Mouse (Mus musculus): Measurements from ENCODE around the gene Ass1. TPM values are rescaled to one million over a fixed set of nuclear protein-coding genes. Genes with fewer than 3 reads are reported as not detected.

Ass1 gene
- total and polyA plus RNA-seq, 2 experiments = 3,064 to 3,470 TPM

GRCm38 (mm10) chr2:31464529-31464910, 5.5 kb upstream of the Ass1 start:
- Histone ChIP-seq H3K9ac (ENCODE audit: low read depth, low read length) (no peak overlapping the region), H3K79me2 (ENCODE audit: control insufficient read depth, insufficient read depth, low read length) (no peaks in the 10 kb centered on the region), H3K4me1 (ENCODE audit: control insufficient read depth, insufficient read depth, low read length) (peaks cover 29% of the 10 kb centered on the region), H3K27me3 (ENCODE audit: control insufficient read depth, insufficient read depth, low read length) (no peaks in the 10 kb centered on the region), H3K36me3 (ENCODE audit: control insufficient read depth, insufficient read depth, low read length) (no peaks in the 10 kb centered on the region), H3K4me3 (ENCODE audit: insufficient read depth, low read depth, low read length) (no peak overlapping the region), H3K27ac (replicated peaks; ENCODE audit: insufficient read depth, low read depth, low read length) (peak overlapping the region; percentile 74; the same call in 1 of the 2 replicates)
- DNase-seq (ENCODE audit: extremely low read depth, low read depth, low spot score) = peak; percentile 100
- WGBS = 18% methylated on average over 6 of the region's 6 CpGs
- TF ChIP-seq CTCF (IDR thresholded peaks at IDR 0.05; ENCODE audit: low read depth, low read length) (no peak), POLR2A (IDR thresholded peaks at IDR 0.05; ENCODE audit: extremely low read depth, insufficient read depth, low read length) (no peak)

GRCm38 (mm10) chr2:31467457-31467856, 2.5 kb upstream of the Ass1 start:
- Histone ChIP-seq H3K4me1 (ENCODE audit: control insufficient read depth, insufficient read depth, low read length) (peaks cover 25% of the 10 kb centered on the region), H3K36me3 (ENCODE audit: control insufficient read depth, insufficient read depth, low read length) (no peaks in the 10 kb centered on the region), H3K27me3 (ENCODE audit: control insufficient read depth, insufficient read depth, low read length) (no peaks in the 10 kb centered on the region), H3K79me2 (ENCODE audit: control insufficient read depth, insufficient read depth, low read length) (peaks cover 10% of the 10 kb centered on the region; the same call in 1 of the 2 replicates), H3K4me3 (ENCODE audit: insufficient read depth, low read depth, low read length) (no peak overlapping the region), H3K9ac (ENCODE audit: low read depth, low read length) (no peak overlapping the region), H3K27ac (replicated peaks; ENCODE audit: insufficient read depth, low read depth, low read length) (no peak overlapping the region)
- DNase-seq (ENCODE audit: extremely low read depth, low read depth, low spot score) = no peak
- WGBS = 93% methylated on average over 1 of the region's 1 CpGs
- TF ChIP-seq POLR2A (IDR thresholded peaks at IDR 0.05; ENCODE audit: extremely low read depth, insufficient read depth, low read length) = no peak

GRCm38 (mm10) chr2:31468857-31469256, 1.1 kb upstream of the Ass1 start:
- Histone ChIP-seq H3K27ac (replicated peaks; ENCODE audit: insufficient read depth, low read depth, low read length) (peak overlapping the region; percentile 75), H3K4me1 (ENCODE audit: control insufficient read depth, insufficient read depth, low read length) (peaks cover 24% of the 10 kb centered on the region), H3K9ac (ENCODE audit: low read depth, low read length) (peak overlapping the region; percentile 22), H3K36me3 (ENCODE audit: control insufficient read depth, insufficient read depth, low read length) (peaks cover 12% of the 10 kb centered on the region; the same call in 1 of the 2 replicates), H3K79me2 (ENCODE audit: control insufficient read depth, insufficient read depth, low read length) (peaks cover 14% of the 10 kb centered on the region; the same call in 1 of the 2 replicates), H3K27me3 (ENCODE audit: control insufficient read depth, insufficient read depth, low read length) (no peaks in the 10 kb centered on the region), H3K4me3 (ENCODE audit: insufficient read depth, low read depth, low read length) (no peak overlapping the region)
- 35% methylated on average over 7 of the region's 7 CpGs for WGBS
- DNase-seq (ENCODE audit: extremely low read depth, low read depth, low spot score) = peak; percentile 81
- TF ChIP-seq CTCF (IDR thresholded peaks at IDR 0.05; ENCODE audit: low read depth, low read length) = no peak
- no peak for TF ChIP-seq POLR2A (IDR thresholded peaks at IDR 0.05; ENCODE audit: extremely low read depth, insufficient read depth, low read length)

- TF ChIP-seq POLR2A (IDR thresholded peaks at IDR 0.05; ENCODE audit: extremely low read depth, insufficient read depth, low read length) = no peak
- no peak for TF ChIP-seq CTCF (IDR thresholded peaks at IDR 0.05; ENCODE audit: low read depth, low read length)
- DNase-seq (ENCODE audit: extremely low read depth, low read depth, low spot score) = peak; percentile 82
- H3K36me3 ChIP-seq (ENCODE audit: control insufficient read depth, insufficient read depth, low read length) = peaks cover 17% of the 10 kb centered on the region; the same call in 1 of the 2 replicates
- peaks cover 14% of the 10 kb centered on the region; the same call in 1 of the 2 replicates for H3K79me2 ChIP-seq (ENCODE audit: control insufficient read depth, insufficient read depth, low read length)
- no peaks in the 10 kb centered on the region for H3K27me3 ChIP-seq (ENCODE audit: control insufficient read depth, insufficient read depth, low read length)
- H3K9ac ChIP-seq (ENCODE audit: low read depth, low read length) = peak overlapping the region; percentile 22
- H3K4me1 ChIP-seq (ENCODE audit: control insufficient read depth, insufficient read depth, low read length) = peaks cover 21% of the 10 kb centered on the region
- 18% methylated on average over 7 of the region's 7 CpGs for WGBS
- peak overlapping the region; percentile 17; the same call in 1 of the 2 replicates for H3K4me3 ChIP-seq (ENCODE audit: insufficient read depth, low read depth, low read length)
- peak overlapping the region; percentile 75 for H3K27ac ChIP-seq (replicated peaks; ENCODE audit: insufficient read depth, low read depth, low read length)
These were observed 527 bp upstream of the Ass1 start for GRCm38 (mm10) chr2:31469480-31469879.

- H3K79me2 ChIP-seq (ENCODE audit: control insufficient read depth, insufficient read depth, low read length) = peaks cover 14% of the 10 kb centered on the region; the same call in 1 of the 2 replicates
- H3K9ac ChIP-seq (ENCODE audit: low read depth, low read length) = peak overlapping the region; percentile 87
- 5% methylated on average over 18 of the region's 19 CpGs for WGBS
- peak overlapping the region; percentile 76 for H3K4me3 ChIP-seq (ENCODE audit: insufficient read depth, low read depth, low read length)
- peak; percentile 72 for DNase-seq (ENCODE audit: extremely low read depth, low read depth, low spot score)
- H3K36me3 ChIP-seq (ENCODE audit: control insufficient read depth, insufficient read depth, low read length) = peaks cover 29% of the 10 kb centered on the region
- H3K4me1 ChIP-seq (ENCODE audit: control insufficient read depth, insufficient read depth, low read length) = peaks cover 21% of the 10 kb centered on the region; the same call in 1 of the 2 replicates
- TF ChIP-seq CTCF (IDR thresholded peaks at IDR 0.05; ENCODE audit: low read depth, low read length) = no peak
- TF ChIP-seq POLR2A (IDR thresholded peaks at IDR 0.05; ENCODE audit: extremely low read depth, insufficient read depth, low read length) = peak; percentile 15; the same call in 1 of the 2 replicates
- H3K27me3 ChIP-seq (ENCODE audit: control insufficient read depth, insufficient read depth, low read length) = no peaks in the 10 kb centered on the region
- peak overlapping the region; percentile 92 for H3K27ac ChIP-seq (replicated peaks; ENCODE audit: insufficient read depth, low read depth, low read length)
These were observed 827 bp downstream of the Ass1 start for GRCm38 (mm10) chr2:31470683-31471385.

- H3K79me2 ChIP-seq (ENCODE audit: control insufficient read depth, insufficient read depth, low read length) = peaks cover 14% of the 10 kb centered on the region; the same call in 1 of the 2 replicates
- H3K27ac ChIP-seq (replicated peaks; ENCODE audit: insufficient read depth, low read depth, low read length) = peak overlapping the region; percentile 82
- H3K4me3 ChIP-seq (ENCODE audit: insufficient read depth, low read depth, low read length) = peak overlapping the region; percentile 76
- WGBS = 31% methylated on average over 6 of the region's 6 CpGs
- H3K36me3 ChIP-seq (ENCODE audit: control insufficient read depth, insufficient read depth, low read length) = peaks cover 37% of the 10 kb centered on the region
- TF ChIP-seq CTCF (IDR thresholded peaks at IDR 0.05; ENCODE audit: low read depth, low read length) (no peak), POLR2A (IDR thresholded peaks at IDR 0.05; ENCODE audit: extremely low read depth, insufficient read depth, low read length) (peak; percentile 34; the same call in 1 of the 2 replicates)
- peaks cover 25% of the 10 kb centered on the region; the same call in 1 of the 2 replicates for H3K4me1 ChIP-seq (ENCODE audit: control insufficient read depth, insufficient read depth, low read length)
- peak; percentile 24 for DNase-seq (ENCODE audit: extremely low read depth, low read depth, low spot score)
- H3K9ac ChIP-seq (ENCODE audit: low read depth, low read length) = peak overlapping the region; percentile 93
- H3K27me3 ChIP-seq (ENCODE audit: control insufficient read depth, insufficient read depth, low read length) = no peaks in the 10 kb centered on the region
These were observed 1.6 kb downstream of the Ass1 start for GRCm38 (mm10) chr2:31471611-31472010.

Data from liver, adult 2 months (tissue).